Mouse (Mus musculus) urinary bladder, postnatal 10 days (tissue): Measurements from ENCODE around the gene Zbed6.

Source experiments
- DNase-seq: peaks from one replicate; pipeline ENCODE4 v3.0.0; 2022; ENCODE audit warnings: low spot score

Zbed6 gene

GRCm38 (mm10) chr1:133662941-133663340 lies 2.3 kb upstream of the Zbed6 start:
- no peak for DNase-seq

- DNase-seq, result peak; percentile 66
Observed at GRCm38 (mm10) chr1:133661203-133661933, 683 bp upstream of the Zbed6 start, which contains the start of gene Gm38394. Gene Gm38394, minus strand, starts transcription at chr1:133661318.

GRCm38 (mm10) chr1:133658878-133659277 lies 1.8 kb downstream of the Zbed6 start:
- no peak for DNase-seq

GRCm38 (mm10) chr1:133656811-133657210 lies 3.9 kb downstream of the Zbed6 start:
- DNase-seq, result no peak

- DNase-seq, result no peak
Observed at GRCm38 (mm10) chr1:133653033-133653432, 7.7 kb downstream of the Zbed6 start.

- no peak for DNase-seq
Observed at GRCm38 (mm10) chr1:133650288-133651055, 10.2 kb downstream of the Zbed6 start.

GRCm38 (mm10) chr1:133645652-133646051 lies 15.0 kb downstream of the Zbed6 start:
- DNase-seq, result no peak

GRCm38 (mm10) chr1:133641163-133641562 lies 19.5 kb downstream of the Zbed6 start:
- no peak for DNase-seq

- DNase-seq, result no peak
Observed at GRCm38 (mm10) chr1:133638517-133638916, 22.2 kb downstream of the Zbed6 start.

- no peak for DNase-seq
Observed at GRCm38 (mm10) chr1:133632168-133632567, 28.5 kb downstream of the Zbed6 start.

GRCm38 (mm10) chr1:133625052-133625451 lies 35.6 kb downstream of the Zbed6 start:
- no peak for DNase-seq

- DNase-seq, result no peak
Observed at GRCm38 (mm10) chr1:133618311-133618710, 42.4 kb downstream of the Zbed6 start.

GRCm38 (mm10) chr1:133617908-133618307 lies 42.8 kb downstream of the Zbed6 start:
- DNase-seq, result no peak

- no peak for DNase-seq
Observed at GRCm38 (mm10) chr1:133613817-133614216, 46.9 kb downstream of the Zbed6 start.

- DNase-seq, result no peak
Observed at GRCm38 (mm10) chr1:133611436-133611835, 49.2 kb downstream of the Zbed6 start.

GRCm38 (mm10) chr1:133610601-133611000 lies 50.1 kb downstream of the Zbed6 start:
- no peak for DNase-seq

GRCm38 (mm10) chr1:133609771-133610502 lies 50.7 kb downstream of the Zbed6 start, which contains the start of gene Snrpe:
Gene Snrpe, minus strand, starts transcription at chr1:133610291.
- peak; percentile 92 for DNase-seq
